Mouse (Mus musculus) kidney, adult 2 months (tissue): ENCODE results near the gene 2510002D24Rik.

Experiments
- CTCF ChIP-seq: fragments of 200-500 bp; conservative IDR thresholded peaks from 2 replicates; pipeline ENCODE4 v1.5.1; 2011; ENCODE audit warnings: low read depth, mild to moderate bottlenecking, control low read depth, low read length, moderate library complexity, mixed read lengths; ENCODE audit not compliant: insufficient read depth, insufficient read length
- POLR2A ChIP-seq: fragments of 200-500 bp; IDR thresholded peaks from one replicate; pipeline ENCODE4 v1.6.1; 2011; ENCODE audit warnings: low read depth, low read length, control low read depth

GRCm38 (mm10) chr16:18796645-18797044 lies 39.7 kb upstream of the 2510002D24Rik start:
- TF ChIP-seq CTCF: no peak
- TF ChIP-seq POLR2A: no peak
